In genomic region chr4:136749851-136750577, GRCm38 (mm10) we compare ENCODE assay signal across 9 mouse cellular contexts.
DNase-seq lines count a peak whose midpoint lies in the region; ATAC-seq and TF ChIP-seq lines count a peak whose summit lies in the region.
"Had no signal": no experiment of that assay in that cellular context is flagged by ENCODE, and none has a peak within 500 bp of the region (broad histone marks: within the 10 kb centered on the region; RNA-seq: fewer than 3 reads in every experiment).

No protein-coding gene starts in this region.

- no peaks in the 10 kb centered on the region for H3K9me3 ChIP-seq in forebrain, embryonic 10.5 days
- H3K9me3 ChIP-seq in kidney, embryonic 14.5 days (ENCODE audit: control insufficient read depth, low read length): no peaks in the 10 kb centered on the region

- ATAC-seq in kidney, embryonic 14.5 days (ENCODE audit: low FRiP score, low TSS enrichment): no peak

- peak overlapping the region; percentile 62; the same call in 1 of the 2 replicates for H3K27ac ChIP-seq in left cerebral cortex, adult 2 months
- peak overlapping the region; percentile 91 for H3K27ac ChIP-seq in forebrain, embryonic 10.5 days
- H3K27ac ChIP-seq in kidney, embryonic 14.5 days (ENCODE audit: low read depth, low read length): no peak overlapping the region

- peak in 1 of 2 experiments; percentile 42 for DNase-seq in left cerebral cortex, adult 2 months (ENCODE audit: extremely low spot score in 1 of 2, low spot score in 2 of 2)
- DNase-seq in left cerebral cortex, postnatal 4 days: no peak
- peak; percentile 57 for DNase-seq in forebrain, embryonic 10.5 days (ENCODE audit: extremely low spot score, low spot score)
- peak; percentile 45 to 62 for DNase-seq in layer of hippocampus, postnatal 10 days (ENCODE audit: low spot score in 2 of 2)
- peak; percentile 40 to 45 for DNase-seq in right cerebral cortex, adult 2 months (ENCODE audit: low spot score in 2 of 2)
- DNase-seq in spleen, postnatal 14 days (ENCODE audit: low spot score in 2 of 2): no peak
- DNase-seq in kidney, adult 11 months: no peak
- DNase-seq: kidney, adult 18-20 months had no signal

- H3K4me2 ChIP-seq in kidney, embryonic 14.5 days (replicated peaks; ENCODE audit: low read depth, low read length): no peak overlapping the region

- peaks cover 93% of the 10 kb centered on the region for H3K27me3 ChIP-seq in forebrain, embryonic 10.5 days (ENCODE audit: poor library complexity, severe bottlenecking)
- no peaks in the 10 kb centered on the region for H3K27me3 ChIP-seq in kidney, embryonic 14.5 days (ENCODE audit: control insufficient read depth, insufficient read depth, low read length)

- H3K9ac ChIP-seq in kidney, embryonic 14.5 days (ENCODE audit: low read depth, low read length): no peak overlapping the region; the same call in 1 of the 2 replicates

- WGBS in forebrain, embryonic 10.5 days: 6% methylated on average over 19 of the region's 19 CpGs
- 36% methylated on average over 19 of the region's 19 CpGs for WGBS in kidney, embryonic 14.5 days

- no peak overlapping the region for H3K4me3 ChIP-seq in left cerebral cortex, adult 2 months
- H3K4me3 ChIP-seq in forebrain, embryonic 10.5 days: peak overlapping the region; percentile 34
- H3K4me3 ChIP-seq in kidney, embryonic 14.5 days (ENCODE audit: low read length): no peak overlapping the region

- no peak for TF ChIP-seq CTCF in left cerebral cortex, adult 2 months (IDR thresholded peaks at IDR 0.05)

- H3K36me3 ChIP-seq in forebrain, embryonic 10.5 days (replicated peaks): peaks cover 4% of the 10 kb centered on the region; the same call in 1 of the 2 replicates
- H3K36me3 ChIP-seq in kidney, embryonic 14.5 days (ENCODE audit: control insufficient read depth, insufficient read depth, low read length): no peaks in the 10 kb centered on the region

- H3K4me1 ChIP-seq in forebrain, embryonic 10.5 days: peaks cover 98% of the 10 kb centered on the region
- peaks cover 17% of the 10 kb centered on the region for H3K4me1 ChIP-seq in kidney, embryonic 14.5 days (ENCODE audit: control insufficient read depth, insufficient read depth, low read length)

- intact Hi-C loops in left cerebral cortex, adult 2 months (cut with DNase I): no loop called here
- intact Hi-C loops in left cerebral cortex, postnatal 4 days (cut with DNase I): no loop called here

Comparison
In these comparisons a context has a peak if more than half of its experiments do, and no peak if none do; other contexts are left out.
1. DNase-seq: peak in forebrain, embryonic 10.5 days (single experiment), layer of hippocampus, postnatal 10 days (2 of 2) and right cerebral cortex, adult 2 months (2 of 2); none in left cerebral cortex, postnatal 4 days (single experiment), spleen, postnatal 14 days (0 of 2) and kidney, adult 11 months (single experiment).